Mouse (Mus musculus) heart, postnatal 0 days (tissue): ENCODE results near the gene Rtp4.

Source experiments
- CTCF ChIP-seq: IDR thresholded peaks from 2 replicates; pipeline ENCODE4 v1.5.1; 2016; ENCODE audit warnings: antibody characterized with exemption, control low read depth, low read depth
- EP300 ChIP-seq: IDR thresholded peaks from 2 replicates; pipeline ENCODE4 v1.6.1; 2016; ENCODE audit warnings: antibody characterized with exemption, low read depth

GRCm38 (mm10) chr16:23479872-23480603 lies 40.1 kb upstream of the Rtp4 start:
- TF ChIP-seq CTCF: no peak
- no peak for TF ChIP-seq EP300
